In the genomic region with DNA sequence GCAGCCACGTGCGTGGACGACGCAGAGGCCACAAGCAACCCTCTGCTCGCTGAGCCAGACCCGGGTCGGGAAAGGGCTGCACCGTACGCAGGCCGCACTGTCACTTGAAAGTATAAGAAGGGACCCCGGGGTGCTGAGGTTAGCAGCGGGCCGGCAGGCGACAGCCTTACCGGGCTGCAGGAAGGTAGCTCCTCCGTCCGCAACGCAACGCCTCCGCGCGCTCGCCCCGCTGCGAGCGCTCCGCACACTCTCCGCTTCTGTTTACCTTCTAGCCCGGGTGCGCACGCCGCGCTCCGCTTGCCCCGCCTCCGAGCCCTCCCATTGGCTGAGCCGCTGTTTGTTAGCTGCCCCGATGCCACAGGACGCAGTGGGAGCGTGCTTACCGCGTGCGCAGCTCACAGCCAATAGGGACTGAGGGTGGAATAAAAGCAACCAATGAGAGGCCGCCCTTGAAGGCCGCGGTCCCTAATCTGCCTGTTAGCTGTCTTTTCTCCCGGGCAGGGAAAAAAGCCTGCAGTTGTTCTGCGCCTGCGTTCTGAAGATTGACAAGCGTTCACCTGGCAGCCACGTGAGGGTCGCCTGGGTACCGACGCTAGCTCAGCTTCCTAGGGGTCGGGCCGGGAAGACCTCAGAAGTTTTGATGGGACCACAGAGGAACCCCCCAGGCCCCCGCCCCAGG, we compare ENCODE assay signal across 8 mouse cellular contexts. TPM values are rescaled to one million over a fixed set of nuclear protein-coding genes. Genes with fewer than 3 reads are reported as not detected.
DNase-seq lines count a peak whose midpoint lies in the region; ATAC-seq and TF ChIP-seq lines count a peak whose summit lies in the region.

No protein-coding gene starts in this region.

- WGBS in hindbrain, embryonic 10.5 days: 1% methylated on average over 57 of the region's 57 CpGs
- 1% methylated on average over 57 of the region's 57 CpGs for WGBS in lung, postnatal 0 days

- TF ChIP-seq EP300 in lung, postnatal 0 days (IDR thresholded peaks at IDR 0.05): no peak

- H3K4me3 ChIP-seq in hindbrain, embryonic 10.5 days: peak overlapping the region; percentile 61
- H3K4me3 ChIP-seq in lung, postnatal 0 days (ENCODE audit: low read depth, low read length): peak overlapping the region; percentile 46

- no peak for TF ChIP-seq CTCF in lung, postnatal 0 days (IDR thresholded peaks at IDR 0.05)

- no peaks in the 10 kb centered on the region for H3K9me3 ChIP-seq in hindbrain, embryonic 10.5 days
- no peaks in the 10 kb centered on the region for H3K9me3 ChIP-seq in lung, postnatal 0 days (ENCODE audit: low read length)

- peaks cover 17% of the 10 kb centered on the region for H3K4me1 ChIP-seq in hindbrain, embryonic 10.5 days (replicated peaks)
- peaks cover 4% of the 10 kb centered on the region for H3K4me1 ChIP-seq in lung, postnatal 0 days (ENCODE audit: insufficient read depth, low read depth, low read length)

- peak; percentile 98 for DNase-seq in MEL-GATA-1-ER (ENCODE audit: extremely low read depth, low read depth)
- DNase-seq in cerebellum, adult 8-10 months: peak; percentile 97
- peak; percentile 97 for DNase-seq in forelimb bud, embryonic 11.5 days (ENCODE audit: low read depth, low spot score)
- peak; percentile 96 for DNase-seq in hindbrain, embryonic 10.5 days (ENCODE audit: low spot score)
- peak; percentile 98 for DNase-seq in layer of hippocampus, adult 9-11 months
- DNase-seq in lung, postnatal 0 days (ENCODE audit: low spot score): peak; percentile 99
- DNase-seq in ovary, postnatal 14 days (ENCODE audit: low spot score): peak; percentile 91
- DNase-seq in thymus, postnatal 14 days: peak; percentile 98

- peak; percentile 100 for ATAC-seq in lung, postnatal 0 days

- H3K27me3 ChIP-seq in hindbrain, embryonic 10.5 days (ENCODE audit: insufficient read depth, poor library complexity, severe bottlenecking): no peaks in the 10 kb centered on the region; the same call in none of the 2 replicates
- no peaks in the 10 kb centered on the region for H3K27me3 ChIP-seq in lung, postnatal 0 days (replicated peaks; ENCODE audit: insufficient read depth, low read length)

- peak overlapping the region; percentile 56 for H3K27ac ChIP-seq in hindbrain, embryonic 10.5 days
- peak overlapping the region; percentile 78 for H3K27ac ChIP-seq in lung, postnatal 0 days (ENCODE audit: low read length)

- H3K4me2 ChIP-seq in lung, postnatal 0 days (replicated peaks; ENCODE audit: low read depth, low read length): peak overlapping the region; percentile 79

- H3K9ac ChIP-seq in lung, postnatal 0 days (replicated peaks; ENCODE audit: low read depth): peak overlapping the region; percentile 37

- no peaks in the 10 kb centered on the region for H3K36me3 ChIP-seq in hindbrain, embryonic 10.5 days
- H3K36me3 ChIP-seq in lung, postnatal 0 days (ENCODE audit: insufficient read depth, low read length): no peaks in the 10 kb centered on the region

RNA-seq across cellular contexts. Expression of a gene that starts 3.6 kb away (rescaled TPM):
- 1.8 and 2.0 TPM in 2 replicates for polyA plus RNA-seq in hindbrain, embryonic 10.5 days (2016; fragmentation: Nextera tagmentation; extraction: Ambion mirVana)
- polyA plus RNA-seq in lung, postnatal 0 days (2015; fragmentation: Nextera tagmentation; extraction: Ambion mirVana): 16.4 and 18.6 TPM in 2 replicates

Comparison
In these comparisons a context has a peak if more than half of its experiments do, and no peak if none do; other contexts are left out.
1. Peak in every context shown above with its lines: DNase-seq, ATAC-seq, H3K4me3 ChIP-seq and H3K27ac ChIP-seq.